Mouse (Mus musculus): ENCODE measurements around the gene Tmem186.

DNA sequence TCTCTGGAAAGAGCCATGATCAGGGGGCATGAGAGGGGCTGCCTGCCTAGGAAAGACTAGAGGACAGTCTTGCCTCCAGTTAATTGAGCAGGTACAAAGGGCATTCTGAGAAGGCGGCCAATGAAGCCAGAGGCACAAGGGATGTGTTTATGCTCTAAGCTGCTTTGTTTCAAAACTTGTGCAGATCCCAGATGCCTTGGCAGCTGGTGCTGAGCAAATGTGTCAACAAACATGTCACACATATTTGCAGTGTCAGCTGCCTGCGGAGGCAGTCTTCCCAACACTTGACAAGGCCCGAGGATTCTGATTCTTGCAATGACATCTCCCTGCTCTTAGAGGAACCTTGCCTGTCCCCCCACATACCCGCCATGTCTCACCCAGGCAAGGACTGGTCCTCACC is 42.1 kb downstream of the Tmem186 start:
- TF ChIP-seq CTCF (IDR thresholded peaks at IDR 0.05; ENCODE audit: low read depth, low read length) (no peak), POLR2A (IDR thresholded peaks at IDR 0.05; ENCODE audit: insufficient read depth, low read length) (no peak)

All from ES-Bruce4 (cell line).